Mouse (Mus musculus) lung, postnatal 0 days (tissue): ENCODE data around the gene Hist1h2bp. TPM values are rescaled to one million over a fixed set of nuclear protein-coding genes. Genes with fewer than 3 reads are reported as not detected.
"Not testable (repeated sequence)": the region's sequence is repeated elsewhere in the genome, so short reads cannot be mapped to it uniquely, and the experiment has no call there.

ENCODE experiments used
- ATAC-seq: fragments of 200-750 bp; cut with Nextera tagmentation; 2 replicates; pipeline ENCODE4 v1.8.0; 2017; ENCODE audit warnings: moderate library complexity
- DNase-seq: peaks from one replicate; pipeline ENCODE4 v3.0.0-alpha.2; 2016; ENCODE audit warnings: low spot score
- H3K27ac ChIP-seq: fragments of 300-500 bp; sonication (generic); 2 replicates; pipeline ENCODE4 v1.5.1; 2014; ENCODE audit warnings: antibody characterized with exemption, mild to moderate bottlenecking, low read length, mixed read lengths
- H3K27me3 ChIP-seq: fragments of 300-500 bp; sonication (generic); replicated peaks from 2 replicates; pipeline ENCODE4 v1.6.1; 2014; ENCODE audit warnings: low read length, mixed read lengths; ENCODE audit not compliant: insufficient read depth
- H3K36me3 ChIP-seq: fragments of 300-500 bp; sonication (generic); 2 replicates; pipeline ENCODE4 v1.6.1; 2014; ENCODE audit warnings: low read length, mixed read lengths; ENCODE audit not compliant: insufficient read depth
- H3K4me1 ChIP-seq: fragments of 300-500 bp; sonication (generic); 2 replicates; pipeline ENCODE4 v1.6.1; 2014; ENCODE audit warnings: antibody characterized with exemption, low read depth, low read length, mixed read lengths; ENCODE audit not compliant: insufficient read depth
- H3K4me2 ChIP-seq: fragments of 300-500 bp; sonication (generic); replicated peaks from 2 replicates; pipeline ENCODE4 v1.6.1; 2014; ENCODE audit warnings: low read depth, mild to moderate bottlenecking, low read length, moderate library complexity, mixed read lengths
- H3K4me3 ChIP-seq: fragments of 300-500 bp; sonication (generic); 2 replicates; pipeline ENCODE4 v1.5.1; 2014; ENCODE audit warnings: low read depth, low read length
- H3K9ac ChIP-seq: fragments of 300-500 bp; sonication (generic); replicated peaks from 2 replicates; pipeline ENCODE4 v1.6.1; 2014; ENCODE audit warnings: low read depth, mild to moderate bottlenecking
- H3K9me3 ChIP-seq: fragments of 300-500 bp; sonication (generic); 2 replicates; pipeline ENCODE4 v1.6.1; 2016; ENCODE audit warnings: low read length, mixed read lengths
- CTCF ChIP-seq: IDR thresholded peaks from 2 replicates; pipeline ENCODE4 v1.5.1; 2016; ENCODE audit warnings: antibody characterized with exemption, mild to moderate bottlenecking
- EP300 ChIP-seq: IDR thresholded peaks from 2 replicates; pipeline ENCODE4 v1.6.1; 2016; ENCODE audit warnings: antibody characterized with exemption, mild to moderate bottlenecking, control low read depth
- WGBS: fragments of 180-500 bp; shearing (Covaris S2); extraction: QIAGEN DNeasy Blood & Tissue Kit; methylation state at CpG from one replicate; pipeline ENCODE4 v1.1.7; 2014; 5-methylcytosine and 5-hydroxymethylcytosine counted together
- polyA plus RNA-seq: library from polyadenylated mRNA; unstranded; fragments of >200 nt; fragmentation: Nextera tagmentation; extraction: Ambion mirVana; gene quantifications from 2 replicates; pipeline ENCODE4 v1.2.1, GENCODE M21; 2015

Hist1h2bp gene
- polyA plus RNA-seq, 1 experiment from 2014 or later: 0.61 TPM

GRCm38 (mm10) chr13:21752356-21752755 lies 34.9 kb upstream of the Hist1h2bp start:
- ATAC-seq: no peak
- no peak overlapping the region for H3K9ac ChIP-seq
- H3K27me3 ChIP-seq: no peaks in the 10 kb centered on the region
- no peak overlapping the region for H3K4me2 ChIP-seq
- no peak for TF ChIP-seq CTCF
- no peak for TF ChIP-seq EP300
- no peak overlapping the region for H3K4me3 ChIP-seq
- peaks cover 7% of the 10 kb centered on the region for H3K4me1 ChIP-seq
- no peak for DNase-seq
- no peak overlapping the region for H3K27ac ChIP-seq
- WGBS: 20% methylated on average over 3 of the region's 3 CpGs
- no peaks in the 10 kb centered on the region for H3K36me3 ChIP-seq
- no peaks in the 10 kb centered on the region for H3K9me3 ChIP-seq

GRCm38 (mm10) chr13:21753051-21753523 lies 34.2 kb upstream of the Hist1h2bp start:
- peak overlapping the region; percentile 66 for H3K4me2 ChIP-seq
- peak overlapping the region; percentile 81 for H3K27ac ChIP-seq
- no peaks in the 10 kb centered on the region for H3K27me3 ChIP-seq
- H3K9ac ChIP-seq: peak overlapping the region; percentile 26
- no peaks in the 10 kb centered on the region for H3K36me3 ChIP-seq
- H3K4me3 ChIP-seq: peak overlapping the region; percentile 52
- H3K4me1 ChIP-seq: peaks cover 7% of the 10 kb centered on the region
- H3K9me3 ChIP-seq: no peaks in the 10 kb centered on the region
- TF ChIP-seq CTCF: no peak
- TF ChIP-seq EP300: no peak
- 1% methylated on average over 9 of the region's 10 CpGs for WGBS
- ATAC-seq (no peak), DNase-seq (no peak)

- H3K4me1 ChIP-seq, H3K36me3 ChIP-seq, H3K9me3 ChIP-seq, H3K27me3 ChIP-seq: not testable (repeated sequence)
- TF ChIP-seq EP300: 0 out of 2 replicates have a peak, but pooled peaks have one; percentile 33
- TF ChIP-seq CTCF: peak; percentile 51
- H3K27ac ChIP-seq: peak within 1 kb of the TSS; percentile 81
- WGBS: under 1% methylated on average over 28 of the region's 50 CpGs
- H3K9ac ChIP-seq: peak within 1 kb of the TSS; percentile 26
- peak; percentile 94 for ATAC-seq
- peak; percentile 98 for DNase-seq
- peak within 1 kb of the TSS; percentile 66 for H3K4me2 ChIP-seq
- H3K4me3 ChIP-seq: peak within 1 kb of the TSS; percentile 52
These were observed 33.6 kb upstream of the Hist1h2bp start, which contains the start of the genes Hist1h2ak and Hist1h2bn for GRCm38 (mm10) chr13:21753524-21754285. TSS of gene Hist1h2ak (minus strand) at chr13:21753827. TSS of gene Hist1h2bn (plus strand) at chr13:21754123.

- Histone ChIP-seq H3K4me2 (peak overlapping the region; percentile 66), H3K4me3 (peak overlapping the region; percentile 52), H3K27ac (peak overlapping the region; percentile 75; the same call in 1 of the 2 replicates), H3K9ac (0 out of 2 replicates have a peak overlapping the region, but pooled peaks have one; percentile 9)
- WGBS: under 1% methylated on average over 9 of the region's 26 CpGs
- not testable (repeated sequence) for H3K4me1 ChIP-seq, H3K36me3 ChIP-seq, H3K9me3 ChIP-seq, H3K27me3 ChIP-seq
- DNase-seq: peak; percentile 58
- peak; percentile 15; the same call in 1 of the 2 replicates for ATAC-seq
These were observed 32.8 kb upstream of the Hist1h2bp start for GRCm38 (mm10) chr13:21754294-21755001.

GRCm38 (mm10) chr13:21755707-21756106 lies 31.6 kb upstream of the Hist1h2bp start:
- H3K4me2 ChIP-seq: no peak overlapping the region
- H3K27me3 ChIP-seq: no peaks in the 10 kb centered on the region
- no peak overlapping the region for H3K4me3 ChIP-seq
- H3K9ac ChIP-seq: no peak overlapping the region
- 42% methylated on average over 1 of the region's 1 CpGs for WGBS
- ATAC-seq (no peak), DNase-seq (no peak)
- H3K9me3 ChIP-seq: no peaks in the 10 kb centered on the region
- H3K4me1 ChIP-seq: no peaks in the 10 kb centered on the region; the same call in 1 of the 2 replicates
- TF ChIP-seq CTCF (no peak), EP300 (no peak)
- no peaks in the 10 kb centered on the region for H3K36me3 ChIP-seq
- H3K27ac ChIP-seq: no peak overlapping the region
